Mouse (Mus musculus): Measurements from ENCODE around the gene Siglec1. TPM values are rescaled to one million over a fixed set of nuclear protein-coding genes. Genes with fewer than 3 reads are reported as not detected.

Siglec1 gene
- total RNA-seq, 2 experiments from 2014 or later: 0.64 to 0.77 TPM

DNA sequence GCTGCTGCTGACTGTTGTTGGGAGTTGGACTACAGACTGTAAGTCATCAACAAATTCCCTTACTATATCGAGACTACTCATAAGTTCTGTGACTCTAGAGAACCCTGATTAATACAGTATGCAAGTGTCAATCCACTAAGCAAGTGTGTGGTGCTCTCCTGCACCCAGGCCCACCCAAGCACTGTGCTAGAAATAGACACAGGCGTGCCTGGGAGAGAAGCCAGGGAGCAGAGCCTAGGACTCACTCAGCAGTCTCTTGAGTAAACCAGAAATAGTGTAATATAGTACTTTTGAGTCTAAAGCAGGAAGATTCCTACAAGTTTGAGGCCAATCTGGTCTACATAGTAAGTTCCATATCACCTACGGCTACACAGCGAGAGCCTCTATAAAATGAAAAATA is 17.5 kb upstream of the Siglec1 start:
- peak; percentile 59 to 68 for DNase-seq
- intact Hi-C loops (cut with DNase I): no loop called here

GRCm38 (mm10) chr2:131101530-131101929 is 15.0 kb upstream of the Siglec1 start:
- intact Hi-C loops (cut with DNase I): no loop called here
- DNase-seq: no peak

DNA sequence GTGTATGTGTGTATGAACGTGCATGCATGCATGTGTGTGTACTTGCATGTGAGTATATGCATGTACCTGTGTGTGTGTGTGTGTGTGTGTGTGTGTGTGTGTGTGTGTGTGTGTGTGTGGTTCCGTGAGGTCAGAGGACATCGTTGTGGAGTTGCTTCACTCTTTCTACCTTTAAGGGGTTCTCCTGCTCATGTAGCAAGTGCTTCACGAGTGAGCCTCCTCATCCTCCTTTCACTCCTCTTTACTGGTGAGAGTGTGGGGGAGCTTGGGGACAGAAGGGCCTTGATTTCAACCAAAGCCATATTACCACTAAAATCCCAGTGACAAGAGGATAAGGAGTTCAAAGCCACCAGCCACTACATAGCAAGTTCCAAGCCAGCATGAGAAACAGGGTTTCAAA is 10.5 kb upstream of the Siglec1 start:
- intact Hi-C loops (cut with DNase I): no loop called here
- no peak for DNase-seq

GRCm38 (mm10) chr2:131096101-131096795 is 9.7 kb upstream of the Siglec1 start:
- intact Hi-C loops (cut with DNase I): no loop called here
- DNase-seq: peak; percentile 62 to 69

DNA sequence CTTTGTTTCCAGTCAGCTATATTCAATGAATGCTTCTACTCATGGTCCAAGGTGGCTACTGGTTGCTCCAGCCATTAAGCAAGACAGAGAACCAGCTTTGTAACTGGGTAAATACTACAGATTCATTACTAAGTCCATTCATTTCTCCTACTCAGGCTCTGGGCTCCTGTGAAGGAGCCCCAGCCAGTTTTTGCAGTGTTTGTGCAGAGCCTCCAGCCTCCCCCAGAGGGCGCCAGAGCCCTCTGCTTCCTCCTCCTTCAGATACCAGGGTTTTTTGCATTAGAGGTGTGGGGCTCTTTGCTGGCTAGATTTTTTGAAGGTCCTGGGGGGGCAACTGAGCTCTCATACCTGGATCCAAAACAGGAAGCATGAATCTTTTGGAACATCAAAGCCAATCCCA is 8.3 kb upstream of the Siglec1 start:
- intact Hi-C loops (cut with DNase I): loop anchor here (1.0 to 5.0 kb wide), 6 partner anchors 38 to 322 kb away; partner anchors contain the start of gene 1700037H04Rik
- peak; percentile 86 to 90 for DNase-seq

DNA sequence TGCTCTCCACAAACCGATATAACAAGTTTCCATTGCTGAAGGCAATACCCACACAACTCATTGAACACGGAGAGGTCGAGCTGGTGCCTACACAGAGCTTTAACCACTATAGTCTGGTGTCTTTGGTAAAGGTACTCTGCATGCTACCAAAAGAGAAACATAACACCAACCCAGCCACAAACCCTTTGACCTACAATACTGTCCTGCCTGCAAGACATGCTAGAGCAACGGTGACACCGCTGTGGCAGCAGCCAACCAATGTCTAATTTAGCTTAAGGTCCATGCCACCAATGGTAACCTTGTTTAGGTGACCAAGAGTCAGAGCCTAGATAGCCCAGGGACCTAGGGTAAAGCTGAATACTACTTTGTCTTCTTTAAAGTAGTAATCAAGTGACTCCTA is 7.0 kb upstream of the Siglec1 start:
- intact Hi-C loops (cut with DNase I): loop anchor here (5.0 kb wide), 1 partner anchor 36 kb away; no protein-coding TSS in a partner anchor
- DNase-seq: no peak

- peak; percentile 37 for DNase-seq
- intact Hi-C loops (cut with DNase I): loop anchor here (5.0 kb wide), 1 partner anchor 34 kb away; no protein-coding TSS in a partner anchor
These were observed 4.3 kb upstream of the Siglec1 start for GRCm38 (mm10) chr2:131090852-131091251.

GRCm38 (mm10) chr2:131089634-131090033 is 3.1 kb upstream of the Siglec1 start:
- DNase-seq: no peak
- intact Hi-C loops (cut with DNase I): loop anchor here (5.0 kb wide), 1 partner anchor 32 kb away; no protein-coding TSS in a partner anchor

GRCm38 (mm10) chr2:131088581-131088980 is 2.0 kb upstream of the Siglec1 start:
- intact Hi-C loops (cut with DNase I): no loop called here
- DNase-seq: no peak

DNA sequence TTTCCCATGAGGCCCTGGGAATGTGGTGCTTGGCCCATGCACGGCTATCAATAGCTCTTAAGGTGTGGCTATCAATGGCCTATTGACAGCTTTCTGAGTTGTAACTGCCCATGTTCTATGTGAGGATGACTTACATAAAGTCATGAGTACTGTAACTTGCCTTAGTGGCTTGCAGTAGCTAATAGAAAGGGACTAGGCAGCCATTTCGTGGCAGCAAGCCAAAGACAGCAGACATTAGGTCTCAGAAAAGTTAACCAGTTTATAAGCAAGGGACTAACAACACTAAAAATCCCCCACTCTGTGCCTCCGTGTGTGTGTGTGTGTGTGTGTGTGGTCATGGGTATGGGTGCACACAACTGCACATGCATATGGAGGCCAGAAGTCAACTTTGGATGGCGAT is 2.4 kb downstream of the Siglec1 start:
- no peak for DNase-seq
- intact Hi-C loops (cut with DNase I): no loop called here

DNA sequence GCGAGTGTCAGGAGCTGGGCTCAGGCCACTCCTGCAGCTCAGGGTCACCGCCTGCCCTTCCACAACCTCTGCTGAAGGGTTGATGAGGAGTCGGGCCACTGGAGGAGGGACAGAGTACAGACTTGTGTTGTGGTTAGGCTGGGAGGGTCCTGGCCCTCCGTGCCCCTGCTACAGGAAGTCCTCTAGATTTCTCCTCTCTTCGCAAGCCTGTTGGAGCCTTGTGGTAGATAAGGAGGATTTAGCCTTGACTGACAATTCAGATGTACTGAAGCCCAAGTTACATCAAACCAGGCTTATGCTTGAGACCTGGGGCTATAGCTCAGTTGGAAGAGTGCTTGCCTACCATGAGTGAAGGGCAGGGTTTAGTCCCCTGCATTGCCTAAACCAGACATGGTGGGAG is 6.1 kb downstream of the Siglec1 start:
- DNase-seq: no peak
- intact Hi-C loops (cut with DNase I): no loop called here

DNA sequence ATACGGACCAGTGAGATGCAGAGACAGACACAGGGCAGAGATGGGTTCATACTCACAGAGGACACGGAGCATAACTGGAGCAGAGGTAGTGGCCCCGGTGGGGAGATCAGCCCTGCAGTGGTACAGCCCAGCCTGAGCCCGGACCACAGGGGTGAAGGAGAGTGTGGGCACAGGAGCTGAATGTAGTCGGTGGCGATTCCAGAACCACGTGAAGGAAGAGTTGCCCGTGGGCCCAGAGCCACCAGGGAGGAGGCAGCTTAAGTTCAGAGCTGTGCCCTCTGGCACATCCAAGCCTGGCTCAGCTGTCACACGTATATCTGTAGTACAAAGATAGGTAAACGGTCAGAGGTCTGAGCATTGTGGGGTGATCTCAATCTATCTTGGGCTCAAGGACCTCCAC is 14.0 kb downstream of the Siglec1 start:
- intact Hi-C loops (cut with DNase I): no loop called here
- DNase-seq: no peak

- no peak for DNase-seq
- intact Hi-C loops (cut with DNase I): no loop called here
These were observed 19.1 kb downstream of the Siglec1 start for GRCm38 (mm10) chr2:131067481-131067880.

- no peak for DNase-seq
- intact Hi-C loops (cut with DNase I): no loop called here
These were observed 20.2 kb downstream of the Siglec1 start for GRCm38 (mm10) chr2:131066342-131066741.

GRCm38 (mm10) chr2:131063404-131063864 is 23.1 kb downstream of the Siglec1 start, which contains the start of gene Adam33:
Gene Adam33, minus strand, starts transcription at chr2:131063814.
- intact Hi-C loops (cut with DNase I): no loop called here
- DNase-seq: peak in 1 of 2 experiments; percentile 34

DNA sequence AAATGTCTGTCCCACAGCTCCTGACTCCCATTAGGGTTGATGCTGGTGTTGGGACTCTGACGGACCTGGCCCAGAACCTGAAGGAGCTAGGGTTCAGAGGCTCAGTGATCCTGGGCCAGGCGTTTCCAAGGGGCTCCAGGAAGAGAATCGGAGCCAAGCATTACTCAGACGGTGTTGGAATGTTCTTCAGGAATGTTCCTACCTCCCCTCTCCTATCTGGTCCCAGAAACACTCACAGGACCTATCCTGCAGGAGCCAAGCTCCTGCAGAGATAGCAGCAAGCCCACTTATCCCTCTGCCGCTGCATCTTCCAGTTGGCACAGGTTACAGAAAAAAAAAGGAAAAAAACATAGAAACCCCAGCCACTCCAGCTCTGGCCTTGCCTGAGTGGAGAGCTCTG is 25.0 kb downstream of the Siglec1 start:
- intact Hi-C loops (cut with DNase I): no loop called here
- DNase-seq: no peak

DNA sequence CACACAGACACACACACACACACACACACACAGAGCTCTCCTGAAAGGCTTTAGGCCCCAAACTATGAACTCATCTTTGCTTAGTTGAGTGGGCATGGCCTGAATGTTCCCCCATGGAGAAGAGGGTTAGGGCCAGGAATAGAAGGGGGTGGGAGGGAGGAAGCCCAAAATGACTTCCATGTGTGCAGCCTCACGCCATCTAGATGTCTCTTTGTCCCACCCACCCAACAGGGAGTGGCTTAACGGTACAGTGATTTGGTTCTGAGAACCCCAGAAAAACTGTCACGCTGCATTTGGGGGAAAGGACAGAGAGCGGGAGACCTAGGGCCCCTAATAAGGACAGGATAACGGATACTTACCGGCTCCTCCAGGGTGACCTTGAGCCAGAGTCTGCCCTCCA is 25.8 kb downstream of the Siglec1 start:
- intact Hi-C loops (cut with DNase I): no loop called here

GRCm38 (mm10) chr2:131059781-131060540 is 26.6 kb downstream of the Siglec1 start:
- intact Hi-C loops (cut with DNase I): loop anchor here (5.0 to 10.0 kb wide), 2 partner anchors 32 to 195 kb away; no protein-coding TSS in a partner anchor
- peak; percentile 53 to 59 for DNase-seq

More for the DNA sequence above, 25.8 kb downstream of the Siglec1 start:
- no peak for DNase-seq

DNA sequence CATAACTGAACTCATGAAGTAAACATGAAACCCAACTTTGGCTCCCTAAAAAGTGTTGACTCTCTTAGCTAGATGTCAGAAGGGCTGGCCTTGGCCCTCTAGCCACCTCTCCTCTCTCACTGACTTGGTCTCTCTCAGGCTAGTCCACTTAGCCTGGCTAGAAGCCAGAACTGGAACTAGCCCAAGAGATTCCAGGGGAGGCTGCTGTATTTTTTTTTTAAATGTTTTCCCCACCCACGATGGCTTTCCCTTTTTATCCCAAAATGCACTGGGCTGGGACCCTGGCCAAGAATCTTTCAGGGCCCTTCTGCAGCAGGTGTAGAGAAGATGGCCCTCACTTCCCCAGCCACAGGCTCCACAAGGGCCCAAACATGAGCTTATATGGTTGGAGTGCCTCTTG is 27.2 kb downstream of the Siglec1 start:
- intact Hi-C loops (cut with DNase I): loop anchor here (5.0 to 10.0 kb wide), 2 partner anchors 33 to 195 kb away; no protein-coding TSS in a partner anchor

DNA sequence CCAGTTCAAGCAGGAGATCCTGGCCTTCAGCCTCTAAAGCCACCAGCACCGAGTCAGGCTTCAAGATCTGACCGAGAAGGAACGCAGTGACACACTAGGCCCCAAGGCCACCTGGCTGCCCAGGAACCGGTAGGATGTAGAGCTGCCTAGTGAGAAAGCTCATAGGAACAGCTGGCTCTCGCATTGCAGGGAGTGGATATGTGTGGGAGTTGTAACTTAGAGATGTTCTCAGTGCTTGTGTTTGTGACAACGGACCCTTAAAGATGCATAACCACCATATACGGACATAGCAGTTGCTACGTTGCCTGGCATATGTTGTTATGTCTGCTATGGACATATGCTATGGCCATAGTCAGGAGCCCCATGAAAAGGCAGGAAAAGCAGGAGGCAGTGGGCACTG is 27.9 kb downstream of the Siglec1 start:
- intact Hi-C loops (cut with DNase I): loop anchor here (5.0 to 10.0 kb wide), 2 partner anchors 34 to 196 kb away; no protein-coding TSS in a partner anchor
- no peak for DNase-seq

More for the DNA sequence above, 27.2 kb downstream of the Siglec1 start:
- peak; percentile 86 to 88 for DNase-seq

DNA sequence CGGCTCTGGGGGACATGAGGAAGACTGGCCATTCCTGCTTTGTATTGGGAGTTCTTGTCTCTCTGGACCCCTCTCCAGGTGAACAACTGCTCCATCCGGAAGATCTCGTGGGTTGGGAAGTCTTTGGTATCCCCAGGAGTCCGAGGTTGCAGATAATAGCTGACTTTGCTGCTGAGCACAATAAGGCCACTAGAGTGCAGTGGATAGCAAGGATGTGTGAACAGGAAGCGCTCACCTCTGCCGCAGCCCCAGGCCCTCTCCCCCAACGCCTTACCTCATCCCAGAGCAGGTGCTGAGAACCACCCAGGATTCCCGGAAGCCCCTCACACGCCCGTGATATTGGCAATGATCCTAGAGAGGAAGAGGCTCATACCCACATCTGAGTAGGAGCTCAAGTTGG is 30.4 kb downstream of the Siglec1 start:
- peak in 1 of 2 experiments; percentile 36 for DNase-seq
- intact Hi-C loops (cut with DNase I): loop anchor here (1.0 to 10.0 kb wide), 3 partner anchors 36 to 199 kb away; partner anchors contain the start of gene 1700037H04Rik

All from heart, postnatal 10 days (tissue).